Mouse (Mus musculus) spleen, adult 12 weeks (tissue): ENCODE data around the gene Vmn1r57.
"Not testable (repeated sequence)": the region's sequence is repeated elsewhere in the genome, so short reads cannot be mapped to it uniquely, and the experiment has no call there.

Source experiments
- DNase-seq: peaks from one replicate; pipeline ENCODE4 v3.0.0; 2022; ENCODE audit warnings: low spot score

Gene Vmn1r57

DNA sequence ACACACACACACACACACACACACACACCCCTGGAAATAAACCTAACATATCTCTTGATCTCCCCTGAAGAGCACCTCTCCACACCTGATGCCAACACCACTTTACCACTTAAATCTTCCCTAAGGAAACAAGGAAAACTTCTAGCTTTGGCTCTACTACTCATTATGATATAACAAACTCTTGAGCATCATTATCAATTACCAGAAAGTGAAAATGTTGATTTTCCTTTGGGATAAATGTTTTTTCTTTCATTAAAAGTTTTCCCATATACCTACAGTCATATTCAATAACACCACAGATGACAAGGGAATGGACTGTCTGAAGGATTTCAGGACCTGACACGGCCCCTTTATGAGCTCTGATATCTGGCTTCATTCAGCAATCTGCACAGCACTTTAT, at the start of gene Vmn1r57:
Gene Vmn1r57 (plus strand): TSS at position 301 of the 400 bp plus-strand sequence.
- not testable (repeated sequence) for DNase-seq

DNA sequence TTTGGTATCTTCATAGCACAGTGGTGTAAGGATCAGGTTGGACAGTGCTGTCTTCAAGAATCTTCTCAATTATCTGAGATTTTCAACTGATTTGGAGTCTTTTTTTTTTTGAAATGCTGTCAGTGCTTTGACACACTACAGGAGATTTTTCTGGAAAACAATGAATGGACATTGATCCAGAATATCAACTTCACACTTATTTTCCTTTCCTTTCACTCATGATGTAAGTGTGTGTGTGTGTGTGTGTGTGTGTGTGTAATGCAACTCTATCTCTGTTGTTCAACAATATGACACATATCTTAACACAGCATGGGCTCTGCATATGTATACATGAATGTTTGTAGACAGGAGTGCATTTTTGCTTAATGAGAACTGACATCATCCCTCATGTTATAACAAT, 21.6 kb upstream of the Vmn1r57 start, which contains the start of gene Vmn1r56:
Gene Vmn1r56 (minus strand): TSS at position 101 of the 400 bp plus-strand sequence.
- not testable (repeated sequence) for DNase-seq

DNA sequence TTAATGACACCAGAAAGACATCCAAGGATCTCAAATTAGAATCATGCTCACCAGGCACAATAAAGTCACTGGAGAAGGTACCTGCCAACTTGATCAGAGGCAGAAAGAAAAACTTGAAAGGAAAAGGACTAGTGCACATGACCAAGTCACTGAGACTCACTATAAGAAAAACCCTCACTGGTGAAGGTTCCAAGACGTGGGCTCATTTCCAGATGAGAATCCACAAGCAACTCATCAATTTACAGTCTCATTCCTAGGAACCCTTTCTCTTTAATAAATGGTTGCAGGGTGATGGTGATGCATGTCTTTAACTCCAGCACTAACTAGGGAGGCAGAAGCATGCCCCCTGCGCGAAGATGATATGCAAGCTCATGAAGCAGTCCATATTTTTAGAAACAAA, 44.8 kb downstream of the Vmn1r57 start:
- DNase-seq, result no peak
